Mouse (Mus musculus) intestine, embryonic 15.5 days (tissue): ENCODE data around the gene Gm11627. TPM values are rescaled to one million over a fixed set of nuclear protein-coding genes. Genes with fewer than 3 reads are reported as not detected.
A peak's percentile ranks its signal among the peaks of the same experiment; 100 is the strongest.
"Not testable (repeated sequence)": the region's sequence is repeated elsewhere in the genome, so short reads cannot be mapped to it uniquely, and the experiment has no call there.

Experiments used
- ATAC-seq: fragments of 200-750 bp; cut with Nextera tagmentation; 2 replicates; pipeline ENCODE4 v1.8.0; 2017; ENCODE audit warnings: moderate TSS enrichment, moderate library complexity
- H3K27ac ChIP-seq: fragments of 300-500 bp; sonication (generic); 2 replicates; pipeline ENCODE4 v1.5.1; 2015; ENCODE audit warnings: mild to moderate bottlenecking, inconsistent platforms
- H3K27me3 ChIP-seq: fragments of 300-500 bp; sonication (generic); replicated peaks from 2 replicates; pipeline ENCODE4 v1.6.1; 2015; ENCODE audit warnings: inconsistent platforms
- H3K36me3 ChIP-seq: fragments of 300-500 bp; sonication (generic); 2 replicates; pipeline ENCODE4 v1.6.1; 2015; ENCODE audit warnings: inconsistent platforms
- H3K4me1 ChIP-seq: fragments of 300-500 bp; sonication (generic); replicated peaks from 2 replicates; pipeline ENCODE4 v1.6.1; 2015; ENCODE audit warnings: inconsistent platforms
- H3K4me2 ChIP-seq: fragments of 300-500 bp; sonication (generic); replicated peaks from 2 replicates; pipeline ENCODE4 v1.6.1; 2015; ENCODE audit warnings: mild to moderate bottlenecking, inconsistent platforms
- H3K4me3 ChIP-seq: fragments of 300-500 bp; sonication (generic); replicated peaks from 2 replicates; pipeline ENCODE4 v1.5.1; 2015; ENCODE audit warnings: inconsistent platforms
- H3K9ac ChIP-seq: fragments of 300-500 bp; sonication (generic); 2 replicates; pipeline ENCODE4 v1.6.1; 2015; ENCODE audit warnings: inconsistent platforms
- H3K9me3 ChIP-seq: fragments of 300-500 bp; sonication (generic); 2 replicates; pipeline ENCODE4 v1.6.1; 2016; ENCODE audit warnings: inconsistent platforms
- WGBS: fragments of 180-500 bp; shearing (Covaris S2); methylation state at CpG from one replicate; pipeline ENCODE4 v1.1.7; 2015; 5-methylcytosine and 5-hydroxymethylcytosine counted together
- polyA plus RNA-seq: library from polyadenylated mRNA; unstranded; fragments of >200 nt; fragmentation: Nextera tagmentation; extraction: Ambion mirVana; gene quantifications from 2 replicates; pipeline ENCODE4 v1.2.1, GENCODE M21; 2015

The Gm11627 gene
- polyA plus RNA-seq, 1 experiment from 2014 or later, result 14.5 TPM

- Histone ChIP-seq H3K27ac (no peak overlapping the region), H3K4me1 (no peaks in the 10 kb centered on the region), H3K36me3 (no peaks in the 10 kb centered on the region), H3K27me3 (no peaks in the 10 kb centered on the region), H3K4me2 (no peak overlapping the region), H3K4me3 (no peak overlapping the region), H3K9ac (no peak overlapping the region), H3K9me3 (no peaks in the 10 kb centered on the region)
- no peak for ATAC-seq
- WGBS, result 95% methylated on average over 15 of the region's 15 CpGs
These were observed 11.5 kb downstream of the Gm11627 start for GRCm38 (mm10) chr11:102567723-102568122.

- Histone ChIP-seq H3K27ac (no peak overlapping the region), H3K4me3 (no peak overlapping the region), H3K9me3 (no peaks in the 10 kb centered on the region), H3K36me3 (no peaks in the 10 kb centered on the region), H3K9ac (no peak overlapping the region), H3K4me1 (no peaks in the 10 kb centered on the region), H3K4me2 (no peak overlapping the region), H3K27me3 (no peaks in the 10 kb centered on the region)
- 86% methylated on average over 6 of the region's 6 CpGs for WGBS
- ATAC-seq, result no peak
These were observed 12.1 kb downstream of the Gm11627 start for GRCm38 (mm10) chr11:102567157-102567556.

GRCm38 (mm10) chr11:102566290-102566689 is 13.0 kb downstream of the Gm11627 start:
- H3K27me3 ChIP-seq, result no peaks in the 10 kb centered on the region
- H3K36me3 ChIP-seq, result no peaks in the 10 kb centered on the region
- H3K4me1 ChIP-seq, result no peaks in the 10 kb centered on the region
- no peak overlapping the region for H3K9ac ChIP-seq
- no peak overlapping the region for H3K4me3 ChIP-seq
- H3K9me3 ChIP-seq, result no peaks in the 10 kb centered on the region
- no peak overlapping the region for H3K4me2 ChIP-seq
- 96% methylated on average over 1 of the region's 1 CpGs for WGBS
- ATAC-seq, result no peak
- no peak overlapping the region for H3K27ac ChIP-seq

GRCm38 (mm10) chr11:102565741-102566140 is 13.5 kb downstream of the Gm11627 start:
- ATAC-seq, result no peak
- no peak overlapping the region for H3K27ac ChIP-seq

GRCm38 (mm10) chr11:102564952-102565671 is 14.1 kb downstream of the Gm11627 start:
- not testable (repeated sequence) for H3K27me3 ChIP-seq, H3K9ac ChIP-seq, H3K4me3 ChIP-seq, H3K4me2 ChIP-seq, H3K27ac ChIP-seq, H3K9me3 ChIP-seq, H3K4me1 ChIP-seq, H3K36me3 ChIP-seq, ATAC-seq
- WGBS, result 69% methylated on average over 14 of the region's 14 CpGs

More at GRCm38 (mm10) chr11:102565741-102566140, 13.5 kb downstream of the Gm11627 start:
- H3K4me3 ChIP-seq, result no peak overlapping the region
- no peaks in the 10 kb centered on the region for H3K27me3 ChIP-seq
- no peak overlapping the region for H3K4me2 ChIP-seq
- no peak overlapping the region for H3K9ac ChIP-seq
- no peaks in the 10 kb centered on the region for H3K9me3 ChIP-seq
- no peaks in the 10 kb centered on the region for H3K4me1 ChIP-seq
- H3K36me3 ChIP-seq, result no peaks in the 10 kb centered on the region

GRCm38 (mm10) chr11:102558704-102559103 is 20.6 kb downstream of the Gm11627 start:
- ATAC-seq, result peak; percentile 39
- 81% methylated on average over 5 of the region's 5 CpGs for WGBS

GRCm38 (mm10) chr11:102557386-102557785 is 21.9 kb downstream of the Gm11627 start:
- H3K4me1 ChIP-seq, result peaks cover 16% of the 10 kb centered on the region
- H3K9me3 ChIP-seq, result no peaks in the 10 kb centered on the region
- no peak overlapping the region for H3K4me2 ChIP-seq
- no peak for ATAC-seq
- 0 out of 2 replicates have a peak overlapping the region, but pooled peaks have one; percentile 9 for H3K27ac ChIP-seq
- no peak overlapping the region for H3K4me3 ChIP-seq
- no peaks in the 10 kb centered on the region for H3K27me3 ChIP-seq
- no peak overlapping the region for H3K9ac ChIP-seq
- WGBS, result 85% methylated on average over 1 of the region's 1 CpGs
- H3K36me3 ChIP-seq, result no peaks in the 10 kb centered on the region

More at GRCm38 (mm10) chr11:102558704-102559103, 20.6 kb downstream of the Gm11627 start:
- 0 out of 2 replicates have a peak overlapping the region, but pooled peaks have one; percentile 51 for H3K27ac ChIP-seq
- H3K4me2 ChIP-seq, result no peak overlapping the region
- H3K4me3 ChIP-seq, result no peak overlapping the region
- no peaks in the 10 kb centered on the region for H3K27me3 ChIP-seq
- no peak overlapping the region for H3K9ac ChIP-seq
- peaks cover 14% of the 10 kb centered on the region for H3K4me1 ChIP-seq
- H3K9me3 ChIP-seq, result no peaks in the 10 kb centered on the region
- H3K36me3 ChIP-seq, result no peaks in the 10 kb centered on the region

GRCm38 (mm10) chr11:102556716-102557074 is 22.6 kb downstream of the Gm11627 start:
- 0 out of 2 replicates have a peak overlapping the region, but pooled peaks have one; percentile 93 for H3K27ac ChIP-seq
- no peaks in the 10 kb centered on the region for H3K9me3 ChIP-seq
- H3K4me1 ChIP-seq, result peaks cover 16% of the 10 kb centered on the region
- H3K4me2 ChIP-seq, result peak overlapping the region; percentile 59
- ATAC-seq, result no peak
- peak overlapping the region; percentile 100; the same call in 1 of the 2 replicates for H3K4me3 ChIP-seq
- no peaks in the 10 kb centered on the region for H3K36me3 ChIP-seq
- H3K27me3 ChIP-seq, result no peaks in the 10 kb centered on the region
- no peak overlapping the region for H3K9ac ChIP-seq
- WGBS, result 8% methylated on average over 3 of the region's 3 CpGs

GRCm38 (mm10) chr11:102556031-102556715 is 23.1 kb downstream of the Gm11627 start, which contains the start of gene Gpatch8:
TSS of gene Gpatch8 (minus strand) at chr11:102556392.
- WGBS, result 0% methylated on average over 52 of the region's 55 CpGs
- peak within 1 kb of the TSS; percentile 94 for H3K9ac ChIP-seq
- H3K36me3 ChIP-seq, result no peaks in the 10 kb centered on the region

GRCm38 (mm10) chr11:102555400-102556030 is 23.7 kb downstream of the Gm11627 start:
- peak; percentile 41 for ATAC-seq

More at GRCm38 (mm10) chr11:102556031-102556715, 23.1 kb downstream of the Gm11627 start, which contains the start of gene Gpatch8:
- Histone ChIP-seq H3K9me3 (no peaks in the 10 kb centered on the region), H3K27me3 (no peaks in the 10 kb centered on the region), H3K27ac (peak within 1 kb of the TSS; percentile 93), H3K4me3 (peak within 1 kb of the TSS; percentile 100), H3K4me1 (peaks cover 16% of the 10 kb centered on the region), H3K4me2 (peak within 1 kb of the TSS; percentile 59)
- ATAC-seq, result peak; percentile 96

GRCm38 (mm10) chr11:102552051-102552450 is 27.2 kb downstream of the Gm11627 start:
- no peak overlapping the region for H3K4me2 ChIP-seq
- H3K4me1 ChIP-seq, result peaks cover 16% of the 10 kb centered on the region
- WGBS, result 87% methylated on average over 3 of the region's 3 CpGs
- no peak overlapping the region for H3K27ac ChIP-seq
- no peak overlapping the region for H3K4me3 ChIP-seq
- no peak for ATAC-seq
- no peaks in the 10 kb centered on the region for H3K9me3 ChIP-seq
- no peaks in the 10 kb centered on the region for H3K27me3 ChIP-seq
- no peak overlapping the region for H3K9ac ChIP-seq
- no peaks in the 10 kb centered on the region for H3K36me3 ChIP-seq

More at GRCm38 (mm10) chr11:102555400-102556030, 23.7 kb downstream of the Gm11627 start:
- H3K4me1 ChIP-seq, result peaks cover 16% of the 10 kb centered on the region
- H3K4me3 ChIP-seq, result peak overlapping the region; percentile 100
- no peaks in the 10 kb centered on the region for H3K36me3 ChIP-seq
- H3K27me3 ChIP-seq, result no peaks in the 10 kb centered on the region
- H3K27ac ChIP-seq, result peak overlapping the region; percentile 93
- peak overlapping the region; percentile 59 for H3K4me2 ChIP-seq
- H3K9ac ChIP-seq, result peak overlapping the region; percentile 94
- no peaks in the 10 kb centered on the region for H3K9me3 ChIP-seq
- under 1% methylated on average over 38 of the region's 39 CpGs for WGBS

GRCm38 (mm10) chr11:102551176-102551575 is 28.1 kb downstream of the Gm11627 start:
- H3K9me3 ChIP-seq, result no peaks in the 10 kb centered on the region
- no peak for ATAC-seq
- H3K27me3 ChIP-seq, result no peaks in the 10 kb centered on the region
- H3K27ac ChIP-seq, result no peak overlapping the region
- H3K4me2 ChIP-seq, result no peak overlapping the region
- H3K36me3 ChIP-seq, result no peaks in the 10 kb centered on the region
- no peak overlapping the region for H3K4me3 ChIP-seq
- no peak overlapping the region for H3K9ac ChIP-seq
- H3K4me1 ChIP-seq, result peaks cover 13% of the 10 kb centered on the region
